Mouse (Mus musculus): Measurements from ENCODE around the gene Gm20388. TPM values are rescaled to one million over a fixed set of nuclear protein-coding genes. Genes with fewer than 3 reads are reported as not detected.

The Gm20388 gene
- total RNA-seq, 4 experiments from 2014 or later: 0.17 to 15.1 (median 6.6) TPM

GRCm38 (mm10) chr8:120833196-120833595 is 922.6 kb downstream of the Gm20388 start:
- DNase-seq (ENCODE audit: low spot score in 2 of 2): no peak

GRCm38 (mm10) chr8:120839031-120839430 is 928.4 kb downstream of the Gm20388 start:
- no peak for DNase-seq (ENCODE audit: low spot score in 2 of 2)

- no peak for DNase-seq (ENCODE audit: low spot score in 2 of 2)
These were observed 932.4 kb downstream of the Gm20388 start for GRCm38 (mm10) chr8:120843084-120843483.

GRCm38 (mm10) chr8:120846018-120846417 is 935.4 kb downstream of the Gm20388 start:
- DNase-seq (ENCODE audit: low spot score in 2 of 2): no peak

- DNase-seq (ENCODE audit: low spot score in 2 of 2): no peak
These were observed 936.6 kb downstream of the Gm20388 start for GRCm38 (mm10) chr8:120847279-120847678.

GRCm38 (mm10) chr8:120847735-120848134 is 937.1 kb downstream of the Gm20388 start:
- no peak for DNase-seq (ENCODE audit: low spot score in 2 of 2)

GRCm38 (mm10) chr8:120848434-120848833 is 937.8 kb downstream of the Gm20388 start:
- DNase-seq (ENCODE audit: low spot score in 2 of 2): no peak

GRCm38 (mm10) chr8:120851411-120851810 is 940.8 kb downstream of the Gm20388 start:
- no peak for DNase-seq (ENCODE audit: low spot score in 2 of 2)

GRCm38 (mm10) chr8:120859881-120860280 is 949.2 kb downstream of the Gm20388 start:
- DNase-seq (ENCODE audit: low spot score in 2 of 2): no peak

- DNase-seq (ENCODE audit: low spot score in 2 of 2): no peak
These were observed 949.9 kb downstream of the Gm20388 start for GRCm38 (mm10) chr8:120860423-120861126.

- DNase-seq (ENCODE audit: low spot score in 2 of 2): no peak
These were observed 953.0 kb downstream of the Gm20388 start for GRCm38 (mm10) chr8:120863683-120864082.

GRCm38 (mm10) chr8:120867386-120867785 is 956.7 kb downstream of the Gm20388 start:
- DNase-seq (ENCODE audit: low spot score in 2 of 2): no peak

- DNase-seq (ENCODE audit: low spot score in 2 of 2): no peak
These were observed 962.0 kb downstream of the Gm20388 start for GRCm38 (mm10) chr8:120872661-120873060.

- DNase-seq (ENCODE audit: low spot score in 2 of 2): no peak
These were observed 965.6 kb downstream of the Gm20388 start for GRCm38 (mm10) chr8:120876010-120876918.

GRCm38 (mm10) chr8:120877005-120877404 is 966.4 kb downstream of the Gm20388 start:
- no peak for DNase-seq (ENCODE audit: low spot score in 2 of 2)

GRCm38 (mm10) chr8:120879928-120880327 is 969.3 kb downstream of the Gm20388 start:
- no peak for DNase-seq (ENCODE audit: low spot score in 2 of 2)

- DNase-seq (ENCODE audit: low spot score in 2 of 2): no peak
These were observed 971.0 kb downstream of the Gm20388 start for GRCm38 (mm10) chr8:120881634-120882033.

- no peak for DNase-seq (ENCODE audit: low spot score in 2 of 2)
These were observed 972.0 kb downstream of the Gm20388 start for GRCm38 (mm10) chr8:120882657-120883056.

- DNase-seq (ENCODE audit: low spot score in 2 of 2): no peak
These were observed 972.7 kb downstream of the Gm20388 start for GRCm38 (mm10) chr8:120883369-120883768.

GRCm38 (mm10) chr8:120883853-120884252 is 973.2 kb downstream of the Gm20388 start:
- DNase-seq (ENCODE audit: low spot score in 2 of 2): no peak

GRCm38 (mm10) chr8:120884881-120885280 is 974.2 kb downstream of the Gm20388 start:
- no peak for DNase-seq (ENCODE audit: low spot score in 2 of 2)

GRCm38 (mm10) chr8:120887254-120887653 is 976.6 kb downstream of the Gm20388 start:
- DNase-seq (ENCODE audit: low spot score in 2 of 2): no peak
